ENCODE assay signal across 7 mouse cellular contexts in the genomic region with DNA sequence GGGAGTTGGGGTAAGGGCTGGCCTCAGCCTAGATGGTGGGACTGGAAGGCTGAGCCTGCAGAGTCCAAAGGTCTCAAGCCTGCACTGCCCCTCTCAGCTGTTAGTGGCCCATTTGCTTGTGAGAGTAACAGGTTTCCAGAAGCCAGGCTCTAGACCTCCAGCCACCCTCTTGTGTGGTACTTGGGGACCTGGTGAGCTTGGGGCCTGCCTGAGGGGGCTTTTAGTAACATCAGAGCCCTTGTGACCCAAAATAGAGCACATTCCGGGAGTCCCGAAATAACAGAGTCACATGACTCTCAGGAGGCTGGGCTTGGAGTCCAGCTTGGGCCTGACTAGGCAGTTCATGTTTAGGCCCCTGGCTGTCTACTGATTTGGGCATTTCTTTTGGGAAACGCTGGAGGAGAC. TPM values are rescaled to one million over a fixed set of nuclear protein-coding genes. Genes with fewer than 3 reads are reported as not detected.
DNase-seq lines count a peak whose midpoint lies in the region; ATAC-seq lines count a peak whose summit lies in the region.

No protein-coding gene starts in this region.

- 20% methylated on average over 3 of the region's 3 CpGs for WGBS in limb, embryonic 12.5 days
- WGBS in stomach, embryonic 15.5 days, result 9% methylated on average over 3 of the region's 3 CpGs

- H3K4me2 ChIP-seq in limb, embryonic 12.5 days, result peak overlapping the region; percentile 89
- H3K4me2 ChIP-seq in stomach, embryonic 15.5 days, result peak overlapping the region; percentile 94

- intact Hi-C loops in left cerebral cortex, postnatal 36 days (cut with DNase I), result loop anchor here (5.0 kb wide), 3 partner anchors 53 to 82 kb away; no protein-coding TSS in a partner anchor

- DNase-seq in urinary bladder, postnatal 36 days (ENCODE audit: low spot score in 2 of 2), result peak; percentile 48 to 64
- no peak for DNase-seq in urinary bladder, adult 2 months (ENCODE audit: low spot score)
- DNase-seq in heart, postnatal 4 days, result peak; percentile 62
- no peak for DNase-seq in frontal cortex, postnatal 14 days (ENCODE audit: low spot score in 2 of 2)
- no peak for DNase-seq in left cerebral cortex, postnatal 36 days (ENCODE audit: low spot score in 2 of 2)

- H3K36me3 ChIP-seq in limb, embryonic 12.5 days, result no peaks in the 10 kb centered on the region
- no peaks in the 10 kb centered on the region for H3K36me3 ChIP-seq in stomach, embryonic 15.5 days

- H3K4me1 ChIP-seq in limb, embryonic 12.5 days (replicated peaks), result peaks cover 84% of the 10 kb centered on the region
- H3K4me1 ChIP-seq in stomach, embryonic 15.5 days, result peaks cover 71% of the 10 kb centered on the region

- peak overlapping the region; percentile 98; the same call in 1 of the 2 replicates for H3K9ac ChIP-seq in limb, embryonic 12.5 days (replicated peaks)
- no peak overlapping the region for H3K9ac ChIP-seq in stomach, embryonic 15.5 days

- peak overlapping the region; percentile 62 for H3K27ac ChIP-seq in limb, embryonic 12.5 days
- peak overlapping the region; percentile 66 for H3K27ac ChIP-seq in stomach, embryonic 15.5 days

- ATAC-seq in limb, embryonic 12.5 days (ENCODE audit: insufficient number of reproducible peaks, insufficient read depth, low FRiP score, low TSS enrichment, low read depth), result no peak
- ATAC-seq in stomach, embryonic 15.5 days (ENCODE audit: insufficient read depth, low FRiP score, low read depth), result no peak

- peak overlapping the region; percentile 92 for H3K4me3 ChIP-seq in limb, embryonic 12.5 days (replicated peaks)
- peak overlapping the region; percentile 87; the same call in 1 of the 2 replicates for H3K4me3 ChIP-seq in stomach, embryonic 15.5 days (replicated peaks)

- H3K9me3 ChIP-seq in limb, embryonic 12.5 days, result no peaks in the 10 kb centered on the region
- H3K9me3 ChIP-seq in stomach, embryonic 15.5 days, result no peaks in the 10 kb centered on the region

- H3K27me3 ChIP-seq in limb, embryonic 12.5 days, result no peaks in the 10 kb centered on the region
- H3K27me3 ChIP-seq in stomach, embryonic 15.5 days (replicated peaks), result no peaks in the 10 kb centered on the region

RNA-seq across cellular contexts. Expression of a gene that starts 3.4 kb away (rescaled TPM):
- 60.0 and 69.6 TPM in 2 replicates for polyA plus RNA-seq in urinary bladder, adult 2 months (2012; rRNA removed)
- total RNA-seq in heart, postnatal 4 days (2021), result 10 to 100 TPM; 39.0 to 43.2 TPM
- polyA plus RNA-seq in limb, embryonic 12.5 days (2016; fragmentation: Nextera tagmentation; extraction: Ambion mirVana), result 15.3 and 15.7 TPM in 2 replicates
- 12.4 and 13.0 TPM in 2 replicates for polyA plus RNA-seq in stomach, embryonic 15.5 days (2015; fragmentation: Nextera tagmentation; extraction: Ambion mirVana)
- total RNA-seq in left cerebral cortex, postnatal 36 days (2021), result 10 to 100 TPM; 19.7 to 25.6 TPM

Comparison
In these comparisons a context has a peak if more than half of its experiments do, and no peak if none do; other contexts are left out.
1. DNase-seq: peak in urinary bladder, postnatal 36 days (2 of 2) and heart, postnatal 4 days (single experiment); none in urinary bladder, adult 2 months (single experiment), frontal cortex, postnatal 14 days (0 of 2) and left cerebral cortex, postnatal 36 days (0 of 2).